Mouse (Mus musculus) intestine, embryonic 16.5 days (tissue): ENCODE results near the gene Kifc5b. TPM values are rescaled to one million over a fixed set of nuclear protein-coding genes. Genes with fewer than 3 reads are reported as not detected.
A peak's percentile ranks its signal among the peaks of the same experiment; 100 is the strongest.

Experiments used
- ATAC-seq: fragments of 200-750 bp; cut with Nextera tagmentation; 2 replicates; pipeline ENCODE4 v1.8.0; 2017; ENCODE audit warnings: moderate TSS enrichment, moderate library complexity
- H3K27ac ChIP-seq: fragments of 300-500 bp; sonication (generic); 2 replicates; pipeline ENCODE4 v1.5.1; 2014; ENCODE audit warnings: mild to moderate bottlenecking, low read length
- H3K27me3 ChIP-seq: fragments of 300-500 bp; sonication (generic); replicated peaks from 2 replicates; pipeline ENCODE4 v1.6.1; 2014; ENCODE audit warnings: low read length, control low read depth, mixed read lengths; ENCODE audit not compliant: control insufficient read depth, insufficient read depth
- H3K36me3 ChIP-seq: fragments of 300-500 bp; sonication (generic); 2 replicates; pipeline ENCODE4 v1.6.1; 2014; ENCODE audit warnings: low read length, control low read depth; ENCODE audit not compliant: control insufficient read depth, insufficient read depth
- H3K4me1 ChIP-seq: fragments of 300-500 bp; sonication (generic); 2 replicates; pipeline ENCODE4 v1.6.1; 2014; ENCODE audit warnings: low read length, control low read depth, mixed read lengths; ENCODE audit not compliant: control insufficient read depth, insufficient read depth
- H3K4me2 ChIP-seq: fragments of 300-500 bp; sonication (generic); 2 replicates; pipeline ENCODE4 v1.6.1; 2014; ENCODE audit warnings: low read depth, low read length, control low read depth
- H3K4me3 ChIP-seq: fragments of 300-500 bp; sonication (generic); 2 replicates; pipeline ENCODE4 v1.5.1; 2014; ENCODE audit warnings: mild to moderate bottlenecking, low read length
- H3K9ac ChIP-seq: fragments of 300-500 bp; sonication (generic); 2 replicates; pipeline ENCODE4 v1.6.1; 2014; ENCODE audit warnings: low read depth, low read length
- H3K9me3 ChIP-seq: fragments of 300-500 bp; sonication (generic); 2 replicates; pipeline ENCODE4 v1.6.1; 2016; ENCODE audit warnings: low read length, control low read depth; ENCODE audit not compliant: control insufficient read depth
- WGBS: fragments of 180-500 bp; shearing (Covaris S2); extraction: QIAGEN DNeasy Blood & Tissue Kit; methylation state at CpG from one replicate; pipeline ENCODE4 v1.1.7; 2014; 5-methylcytosine and 5-hydroxymethylcytosine counted together
- polyA plus RNA-seq: library from polyadenylated mRNA; unstranded; fragments of >200 nt; fragmentation: Nextera tagmentation; extraction: Ambion mirVana; gene quantifications from 2 replicates; pipeline ENCODE4 v1.2.1, GENCODE M21; 2015

Kifc5b gene
- polyA plus RNA-seq, 1 experiment from 2014 or later = 6.5 TPM

DNA sequence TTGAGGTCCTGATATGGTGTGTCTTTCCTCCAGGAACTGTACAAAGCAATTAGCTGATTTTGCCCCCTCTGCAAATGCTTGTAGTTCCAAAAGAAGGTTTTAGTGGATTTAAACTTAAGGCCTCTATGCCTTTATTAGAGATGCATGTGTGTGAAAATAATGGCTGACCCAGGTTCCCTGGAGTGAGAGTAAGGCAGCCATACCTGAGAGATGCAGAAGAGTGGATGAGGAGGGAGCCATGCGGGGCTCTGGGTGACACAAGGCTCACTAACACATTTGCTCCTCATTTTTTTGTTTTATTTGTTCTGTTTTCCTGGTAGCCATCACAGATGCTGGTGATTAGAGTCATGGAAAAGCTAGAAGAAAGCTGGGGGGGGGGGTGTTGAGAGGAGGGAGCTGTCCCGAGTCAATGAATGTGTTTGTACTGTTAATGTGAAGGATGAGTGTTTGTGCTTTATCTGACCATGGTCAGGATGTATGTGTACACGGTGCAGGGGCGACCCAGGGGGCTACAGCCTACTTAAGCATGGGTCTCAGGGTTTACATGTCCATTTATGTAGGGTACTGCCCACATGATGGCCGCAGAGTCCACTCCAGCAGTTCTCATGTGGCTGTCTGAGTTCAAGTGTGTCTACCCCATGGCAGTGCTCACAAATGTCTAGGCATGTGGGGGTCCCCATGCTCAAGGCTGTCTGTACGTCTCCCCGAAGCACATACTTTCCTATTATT is 33.8 kb downstream of the Kifc5b start:
- H3K27me3 ChIP-seq = no peaks in the 10 kb centered on the region; the same call in 1 of the 2 replicates
- H3K4me1 ChIP-seq = peaks cover 55% of the 10 kb centered on the region
- 0 out of 2 replicates have a peak, but pooled peaks cover 3% of the 10 kb centered on the region for H3K36me3 ChIP-seq
- H3K9me3 ChIP-seq = no peaks in the 10 kb centered on the region
- 31% methylated on average over 7 of the region's 7 CpGs for WGBS
- H3K9ac ChIP-seq = peak overlapping the region; percentile 53
- H3K4me2 ChIP-seq = peak overlapping the region; percentile 55
- H3K4me3 ChIP-seq = peak overlapping the region; percentile 36
- no peak for ATAC-seq
- peak overlapping the region; percentile 15; the same call in 1 of the 2 replicates for H3K27ac ChIP-seq

DNA sequence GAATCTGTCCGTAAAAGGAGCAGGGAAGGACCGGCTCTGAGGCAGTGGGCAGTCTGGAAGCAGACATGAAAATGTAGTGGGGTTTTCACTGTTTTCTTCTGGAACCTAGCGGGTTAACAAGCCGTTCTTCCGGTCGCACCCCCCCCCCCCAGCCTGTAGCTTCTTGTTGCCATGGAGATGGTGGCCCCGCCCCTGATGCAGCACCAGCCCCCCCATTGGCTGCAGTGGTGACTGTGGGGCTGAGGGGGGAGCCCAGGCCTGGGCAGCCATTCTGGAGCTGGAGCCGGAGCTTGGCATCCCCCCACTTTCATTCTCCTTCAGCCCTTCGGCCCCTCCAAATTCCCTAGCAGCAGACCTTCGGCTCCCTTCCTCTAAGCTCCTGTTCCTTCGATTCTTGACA is 34.5 kb downstream of the Kifc5b start:
- Histone ChIP-seq H3K4me3 (peak overlapping the region; percentile 36), H3K27me3 (no peaks in the 10 kb centered on the region; the same call in 1 of the 2 replicates), H3K9me3 (no peaks in the 10 kb centered on the region), H3K9ac (peak overlapping the region; percentile 53), H3K4me2 (peak overlapping the region; percentile 55), H3K36me3 (0 out of 2 replicates have a peak, but pooled peaks cover 4% of the 10 kb centered on the region), H3K27ac (peak overlapping the region; percentile 15; the same call in 1 of the 2 replicates), H3K4me1 (peaks cover 55% of the 10 kb centered on the region)
- WGBS = 2% methylated on average over 11 of the region's 11 CpGs
- no peak for ATAC-seq

GRCm38 (mm10) chr17:26951952-26952877 is 35.3 kb downstream of the Kifc5b start:
- Histone ChIP-seq H3K27ac (no peak overlapping the region), H3K4me3 (peak overlapping the region; percentile 36), H3K4me1 (peaks cover 51% of the 10 kb centered on the region), H3K27me3 (no peaks in the 10 kb centered on the region; the same call in 1 of the 2 replicates), H3K4me2 (peak overlapping the region; percentile 55), H3K36me3 (0 out of 2 replicates have a peak, but pooled peaks cover 4% of the 10 kb centered on the region), H3K9ac (peak overlapping the region; percentile 53), H3K9me3 (no peaks in the 10 kb centered on the region)
- no peak for ATAC-seq
- 19% methylated on average over 22 of the region's 23 CpGs for WGBS

- WGBS = 41% methylated on average over 6 of the region's 6 CpGs
- 0 out of 2 replicates have a peak, but pooled peaks cover 4% of the 10 kb centered on the region for H3K36me3 ChIP-seq
- H3K4me3 ChIP-seq = no peak overlapping the region
- no peaks in the 10 kb centered on the region for H3K9me3 ChIP-seq
- H3K4me2 ChIP-seq = peak overlapping the region; percentile 42; the same call in 1 of the 2 replicates
- no peak for ATAC-seq
- no peak overlapping the region for H3K27ac ChIP-seq
- H3K4me1 ChIP-seq = peaks cover 45% of the 10 kb centered on the region
- no peaks in the 10 kb centered on the region; the same call in 1 of the 2 replicates for H3K27me3 ChIP-seq
- peak overlapping the region; percentile 53; the same call in 1 of the 2 replicates for H3K9ac ChIP-seq
Measured at GRCm38 (mm10) chr17:26953201-26953600, 36.3 kb downstream of the Kifc5b start.

DNA sequence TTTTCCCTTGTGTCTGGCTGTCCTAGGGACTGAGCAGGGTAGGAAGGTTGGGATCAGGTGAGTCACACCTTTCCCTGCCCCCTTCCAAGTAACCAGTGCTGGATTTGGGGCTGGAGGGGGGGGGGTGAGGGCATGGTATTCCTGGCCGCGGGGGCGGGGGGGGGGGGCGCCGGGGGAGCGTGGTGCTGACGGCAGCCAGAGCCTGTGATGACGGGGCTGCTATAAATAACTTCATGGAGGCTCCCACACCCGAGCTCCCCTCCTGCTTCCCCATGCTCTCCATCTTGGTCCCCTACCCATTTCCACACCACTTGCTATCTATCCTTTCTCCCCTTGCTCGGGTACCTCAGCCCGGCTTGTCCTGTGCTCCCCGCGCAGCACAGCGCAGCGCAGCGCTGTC is 36.8 kb downstream of the Kifc5b start:
- H3K4me1 ChIP-seq = peaks cover 45% of the 10 kb centered on the region
- H3K36me3 ChIP-seq = 0 out of 2 replicates have a peak, but pooled peaks cover 4% of the 10 kb centered on the region
- peak overlapping the region; percentile 53; the same call in 1 of the 2 replicates for H3K9ac ChIP-seq
- H3K4me3 ChIP-seq = peak overlapping the region; percentile 19
- no peaks in the 10 kb centered on the region for H3K9me3 ChIP-seq
- no peak overlapping the region for H3K27ac ChIP-seq
- ATAC-seq = 0 out of 2 replicates have a peak, but pooled peaks have one; percentile 16
- WGBS = 14% methylated on average over 14 of the region's 16 CpGs
- peak overlapping the region; percentile 42 for H3K4me2 ChIP-seq
- no peaks in the 10 kb centered on the region; the same call in 1 of the 2 replicates for H3K27me3 ChIP-seq

DNA sequence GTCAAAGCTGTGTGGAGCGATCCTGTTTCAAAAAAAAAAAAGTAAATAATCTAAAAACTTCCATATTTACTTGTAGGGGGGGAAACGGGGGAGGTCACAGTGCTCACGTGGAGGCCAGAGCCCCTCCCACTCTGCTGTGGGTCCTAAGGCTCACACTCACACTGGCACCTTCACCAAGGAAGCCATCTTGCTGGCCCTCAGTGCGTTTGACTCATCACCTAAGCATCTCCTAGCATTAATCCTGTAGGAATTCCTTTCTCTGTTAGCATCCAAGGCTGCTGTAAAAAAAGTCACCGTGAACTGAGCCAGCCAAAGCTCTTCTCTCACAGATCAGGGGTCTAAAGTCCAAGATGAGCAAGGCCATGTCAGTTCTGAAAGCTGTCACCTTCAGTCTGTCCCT is 39.4 kb downstream of the Kifc5b start:
- Histone ChIP-seq H3K4me3 (no peak overlapping the region), H3K4me2 (no peak overlapping the region), H3K4me1 (peaks cover 23% of the 10 kb centered on the region), H3K9me3 (no peaks in the 10 kb centered on the region), H3K36me3 (0 out of 2 replicates have a peak, but pooled peaks cover 12% of the 10 kb centered on the region), H3K9ac (no peak overlapping the region), H3K27ac (no peak overlapping the region), H3K27me3 (no peaks in the 10 kb centered on the region; the same call in 1 of the 2 replicates)
- ATAC-seq = no peak
- WGBS = 74% methylated on average over 5 of the region's 5 CpGs

- 0 out of 2 replicates have a peak, but pooled peaks cover 16% of the 10 kb centered on the region for H3K36me3 ChIP-seq
- no peak for ATAC-seq
- 87% methylated on average over 18 of the region's 18 CpGs for WGBS
Measured at GRCm38 (mm10) chr17:26956895-26957294, 40.0 kb downstream of the Kifc5b start.

DNA sequence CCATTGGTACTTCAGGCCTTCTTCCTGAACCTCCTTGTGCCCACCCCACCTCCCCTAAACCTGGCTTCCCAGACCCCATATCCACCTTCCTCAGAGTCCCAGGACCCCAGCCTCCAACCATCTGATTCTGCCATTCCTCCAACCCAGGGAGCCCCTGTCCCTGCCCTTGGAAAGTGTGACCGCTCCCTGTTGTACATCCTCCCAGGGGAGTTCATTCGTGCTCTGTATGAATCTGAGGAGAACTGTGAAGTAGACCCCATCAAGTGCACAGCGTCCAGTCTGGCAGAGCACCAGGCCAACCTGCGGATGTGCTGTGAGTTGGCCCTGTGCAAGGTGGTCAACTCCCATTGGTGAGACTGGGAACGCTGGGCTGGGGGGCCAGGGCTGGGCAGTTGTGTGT is 41.0 kb downstream of the Kifc5b start:
- H3K4me2 ChIP-seq = no peak overlapping the region
- no peaks in the 10 kb centered on the region for H3K27me3 ChIP-seq
- H3K36me3 ChIP-seq = 0 out of 2 replicates have a peak, but pooled peaks cover 16% of the 10 kb centered on the region
- no peaks in the 10 kb centered on the region for H3K9me3 ChIP-seq
- peaks cover 10% of the 10 kb centered on the region for H3K4me1 ChIP-seq
- ATAC-seq = no peak
- H3K4me3 ChIP-seq = no peak overlapping the region
- WGBS = 92% methylated on average over 5 of the region's 5 CpGs
- H3K9ac ChIP-seq = no peak overlapping the region
- H3K27ac ChIP-seq = no peak overlapping the region

More at GRCm38 (mm10) chr17:26956895-26957294, 40.0 kb downstream of the Kifc5b start:
- Histone ChIP-seq H3K9ac (no peak overlapping the region), H3K27ac (no peak overlapping the region), H3K27me3 (no peaks in the 10 kb centered on the region; the same call in 1 of the 2 replicates), H3K4me2 (no peak overlapping the region), H3K4me1 (peaks cover 17% of the 10 kb centered on the region), H3K9me3 (no peaks in the 10 kb centered on the region), H3K4me3 (no peak overlapping the region)

DNA sequence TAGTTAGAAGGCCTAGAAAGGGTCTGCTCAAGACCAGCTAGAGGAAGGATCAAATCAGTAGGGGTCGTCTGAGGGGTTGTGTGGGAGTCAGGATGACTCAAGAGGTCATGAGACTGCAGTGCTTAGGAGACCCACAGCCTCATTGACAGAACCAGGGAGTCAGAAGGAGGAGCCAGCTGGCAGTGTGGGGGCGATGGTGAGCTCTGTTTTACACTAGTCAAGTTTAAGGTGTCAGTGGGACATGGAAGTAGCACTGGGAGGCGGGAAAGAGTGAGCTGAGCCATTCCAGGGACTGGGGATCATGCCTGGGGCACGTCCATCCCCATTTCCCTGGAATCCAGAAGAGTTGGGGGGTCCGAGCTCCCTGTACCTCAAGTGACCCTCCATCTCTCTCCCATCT is 42.0 kb downstream of the Kifc5b start:
- Histone ChIP-seq H3K9me3 (no peaks in the 10 kb centered on the region), H3K27ac (no peak overlapping the region)
- WGBS = 70% methylated on average over 5 of the region's 5 CpGs

More for the DNA sequence above, 42.0 kb downstream of the Kifc5b start:
- Histone ChIP-seq H3K4me1 (peaks cover 3% of the 10 kb centered on the region), H3K4me3 (no peak overlapping the region), H3K36me3 (0 out of 2 replicates have a peak, but pooled peaks cover 16% of the 10 kb centered on the region), H3K27me3 (no peaks in the 10 kb centered on the region), H3K9ac (no peak overlapping the region), H3K4me2 (no peak overlapping the region)
- no peak for ATAC-seq
